In genomic region chr12:55343045-55343444, GRCm38 (mm10) we compare ENCODE assay signal across 7 mouse cellular contexts. TPM values are rescaled to one million over a fixed set of nuclear protein-coding genes. Genes with fewer than 3 reads are reported as not detected.
A peak's percentile ranks its signal among the peaks of the same experiment; 100 is the strongest.
DNase-seq lines count a peak whose midpoint lies in the region; ATAC-seq and TF ChIP-seq lines count a peak whose summit lies in the region.
"Not testable (repeated sequence)": the region's sequence is repeated elsewhere in the genome, so short reads cannot be mapped to it uniquely, and the experiment has no call there.

No protein-coding gene starts in this region.

- TF ChIP-seq CTCF in MEL (IDR thresholded peaks at IDR 0.05 in 2 of 3, conservative IDR thresholded peaks at IDR 0.05 in 1 of 3; ENCODE audit: control insufficient read depth in 1 of 3, insufficient read depth in 1 of 3, low read depth in 2 of 3, low read length in 3 of 3, poor library complexity in 1 of 3, severe bottlenecking in 1 of 3); embryonic fibroblast, embryonic 13.5 days (IDR thresholded peaks at IDR 0.05; ENCODE audit: borderline replicate concordance, insufficient read depth, low read length); liver, adult 2 months (IDR thresholded peaks at IDR 0.05; ENCODE audit: low read depth, low read length): not testable (repeated sequence)

- H3K9ac ChIP-seq in MEL (ENCODE audit: control insufficient read depth, low read depth, low read length, poor library complexity, severe bottlenecking), result 0 out of 2 replicates have a peak overlapping the region, but pooled peaks have one; percentile 17
- H3K9ac ChIP-seq in heart, embryonic 13.5 days; liver, adult 2 months (ENCODE audit: low read depth, low read length); liver, embryonic 12.5 days: not testable (repeated sequence)

- H3K9me3 ChIP-seq in MEL (replicated peaks; ENCODE audit: insufficient read depth, low read length); heart, embryonic 10.5 days; heart, embryonic 13.5 days; liver, embryonic 12.5 days (replicated peaks): not testable (repeated sequence)

- H3K4me2 ChIP-seq in heart, embryonic 13.5 days; liver, embryonic 12.5 days: not testable (repeated sequence)

- peaks cover 0 to 19% of the 10 kb centered on the region in 2 experiments for H3K36me3 ChIP-seq in MEL (ENCODE audit: control insufficient read depth in 1 of 2, insufficient read depth in 2 of 2, low read length in 2 of 2)
- H3K36me3 ChIP-seq in heart, embryonic 10.5 days; heart, embryonic 13.5 days; liver, adult 2 months (ENCODE audit: control insufficient read depth, insufficient read depth, low read length); liver, embryonic 12.5 days: not testable (repeated sequence)

- ATAC-seq in heart, embryonic 13.5 days (ENCODE audit: extremely low read depth, insufficient number of reproducible peaks, low FRiP score, low TSS enrichment); liver, embryonic 12.5 days: not testable (repeated sequence)
- ATAC-seq in megakaryocyte-erythroid progenitor cell, adult 5-6 weeks (replicated peaks; ENCODE audit: low FRiP score, low TSS enrichment, poor library complexity, severe bottlenecking), result peak; percentile 50; the same call in 1 of the 2 replicates

- H3K4me3 ChIP-seq in MEL (ENCODE audit: control insufficient read depth in 1 of 2, insufficient read depth in 1 of 2, low read depth in 2 of 2, low read length in 2 of 2); embryonic fibroblast, embryonic 13.5 days (ENCODE audit: insufficient read depth, low read length); heart, embryonic 10.5 days; heart, embryonic 13.5 days; liver, adult 2 months (ENCODE audit: insufficient read depth, low read depth, low read length); liver, embryonic 12.5 days: not testable (repeated sequence)

- peaks cover 15 to 17% of the 10 kb centered on the region in 2 experiments for H3K4me1 ChIP-seq in MEL (ENCODE audit: control insufficient read depth in 1 of 2, insufficient read depth in 2 of 2, low read length in 2 of 2)
- not testable (repeated sequence) for H3K4me1 ChIP-seq in embryonic fibroblast, embryonic 13.5 days (ENCODE audit: control insufficient read depth, insufficient read depth, low read length); heart, embryonic 10.5 days; liver, adult 2 months (ENCODE audit: control insufficient read depth, insufficient read depth, low read length); liver, embryonic 12.5 days
- H3K4me1 ChIP-seq in heart, embryonic 13.5 days, result peaks cover 16% of the 10 kb centered on the region

- H3K79me2 ChIP-seq in MEL (ENCODE audit: control insufficient read depth, insufficient read depth, low read length, poor library complexity); liver, adult 2 months (ENCODE audit: control insufficient read depth, insufficient read depth, low read length): not testable (repeated sequence)

- H3K27me3 ChIP-seq in MEL (ENCODE audit: control insufficient read depth in 1 of 2, insufficient read depth in 2 of 2, low read length in 2 of 2); heart, embryonic 10.5 days (ENCODE audit: insufficient read depth, poor library complexity, severe bottlenecking); heart, embryonic 13.5 days (replicated peaks); liver, adult 2 months (ENCODE audit: control insufficient read depth, insufficient read depth, low read length); liver, embryonic 12.5 days (replicated peaks): not testable (repeated sequence)

- not testable (repeated sequence) for TF ChIP-seq POLR2A in MEL (IDR thresholded peaks at IDR 0.05; ENCODE audit: control insufficient read depth in 1 of 2, insufficient read depth in 1 of 2, low read depth in 1 of 2, low read length in 2 of 2, poor library complexity in 1 of 2); embryonic fibroblast, embryonic 13.5 days (IDR thresholded peaks at IDR 0.05; ENCODE audit: low read depth, low read length); liver, adult 2 months (IDR thresholded peaks at IDR 0.05; ENCODE audit: extremely low read depth, insufficient read depth, low read length)

- TF ChIP-seq EP300 in MEL (IDR thresholded peaks at IDR 0.05; ENCODE audit: low read depth in 1 of 2, low read length in 2 of 2), result peak; percentile 56 to 58; a peak in 3 of 4 replicates

- H3K27ac ChIP-seq in MEL (ENCODE audit: control insufficient read depth, low read depth, low read length), result peak overlapping the region; percentile 79
- peak overlapping the region; percentile 20; the same call in 1 of the 2 replicates for H3K27ac ChIP-seq in embryonic fibroblast, embryonic 13.5 days (ENCODE audit: insufficient read depth, low read length)
- peak overlapping the region; percentile 52; the same call in 1 of the 2 replicates for H3K27ac ChIP-seq in heart, embryonic 10.5 days
- H3K27ac ChIP-seq in heart, embryonic 13.5 days (replicated peaks), result peak overlapping the region; percentile 59
- H3K27ac ChIP-seq in liver, adult 2 months (replicated peaks; ENCODE audit: insufficient read depth, low read depth, low read length), result not testable (repeated sequence)
- H3K27ac ChIP-seq in liver, embryonic 12.5 days, result 0 out of 2 replicates have a peak overlapping the region, but pooled peaks have one; percentile 37

- TF ChIP-seq RAD21 in MEL (IDR thresholded peaks at IDR 0.05; ENCODE audit: low read depth, low read length), result not testable (repeated sequence)

- 23% methylated on average over 1 of the region's 1 CpGs for WGBS in heart, embryonic 10.5 days
- WGBS in heart, embryonic 13.5 days, result 22% methylated on average over 1 of the region's 1 CpGs
- WGBS in liver, adult 2 months, result 79% methylated on average over 1 of the region's 1 CpGs
- WGBS in liver, embryonic 12.5 days (ENCODE audit: insufficient replicate concordance), result 14% methylated on average over 1 of the region's 1 CpGs

- DNase-seq in MEL (ENCODE audit: low read depth, low spot score), result peak; percentile 66
- DNase-seq in heart, embryonic 10.5 days (ENCODE audit: low spot score), result not testable (repeated sequence)
- peak; percentile 36 for DNase-seq in liver, adult 2 months (ENCODE audit: extremely low read depth, low read depth, low spot score)

RNA-seq across cellular contexts. Expression of gene Ppp2r3c, which starts 40.2 kb away (rescaled TPM):
- 10.9 and 12.6 TPM in 2 replicates for total RNA-seq in MEL (2012; rRNA removed)
- 10 to 100 TPM in 1 of 2 experiments, not detected in 1; 12.3 TPM for polyA plus RNA-seq in MEL (2012; ENCODE audit: insufficient read depth in 1 of 2, insufficient read length in 2 of 2, low read depth in 1 of 2, low replicate concordance in 2 of 2, missing spikeins in 1 of 2)
- 27.2 and 31.0 TPM in 2 replicates for polyA plus RNA-seq in embryonic fibroblast, embryonic 13.5 days (2011; ENCODE audit: insufficient read length, low read depth, missing spikeins)
- 11.0 and 14.2 TPM in 2 replicates for polyA plus RNA-seq in heart, embryonic 10.5 days (2016; fragmentation: Nextera tagmentation; extraction: Ambion mirVana)
- 9.5 and 10.1 TPM in 2 replicates for polyA plus RNA-seq in heart, embryonic 13.5 days (2015; fragmentation: Nextera tagmentation; extraction: Ambion mirVana)
- 6.8 and 6.9 TPM in 2 replicates for total RNA-seq in liver, adult 2 months (2014; rRNA removed)
- 1.0 and 1.2 TPM in 2 replicates for polyA plus RNA-seq in liver, adult 2 months (2012; rRNA removed)
- 10.3 and 11.8 TPM in 2 replicates for polyA plus RNA-seq in liver, embryonic 12.5 days (2016; fragmentation: Nextera tagmentation; extraction: Ambion mirVana)
- total RNA-seq in megakaryocyte-erythroid progenitor cell, adult 5-6 weeks (2014; fragmentation: Nextera tagmentation), result 29.6 and 36.6 TPM in 2 replicates
- 24.5 and 28.1 TPM in 2 replicates for total RNA-seq in megakaryocyte-erythroid progenitor cell, adult 5-6 weeks (2017)

RNA-seq across cellular contexts. Expression of gene Psma6, which starts 41.0 kb away (rescaled TPM):
- total RNA-seq in MEL (2012; rRNA removed), result 255 and 284 TPM in 2 replicates
- 100 to 1,000 TPM in 1 of 2 experiments, not detected in 1; 309 TPM for polyA plus RNA-seq in MEL (2012; ENCODE audit: insufficient read depth in 1 of 2, insufficient read length in 2 of 2, low read depth in 1 of 2, low replicate concordance in 2 of 2, missing spikeins in 1 of 2)
- 184 and 197 TPM in 2 replicates for polyA plus RNA-seq in embryonic fibroblast, embryonic 13.5 days (2011; ENCODE audit: insufficient read length, low read depth, missing spikeins)
- 365 and 409 TPM in 2 replicates for polyA plus RNA-seq in heart, embryonic 10.5 days (2016; fragmentation: Nextera tagmentation; extraction: Ambion mirVana)
- 321 and 343 TPM in 2 replicates for polyA plus RNA-seq in heart, embryonic 13.5 days (2015; fragmentation: Nextera tagmentation; extraction: Ambion mirVana)
- total RNA-seq in liver, adult 2 months (2014; rRNA removed), result 132 and 138 TPM in 2 replicates
- 51.5 and 55.1 TPM in 2 replicates for polyA plus RNA-seq in liver, adult 2 months (2012; rRNA removed)
- polyA plus RNA-seq in liver, embryonic 12.5 days (2016; fragmentation: Nextera tagmentation; extraction: Ambion mirVana), result 282 and 290 TPM in 2 replicates
- 335 and 357 TPM in 2 replicates for total RNA-seq in megakaryocyte-erythroid progenitor cell, adult 5-6 weeks (2014; fragmentation: Nextera tagmentation)
- total RNA-seq in megakaryocyte-erythroid progenitor cell, adult 5-6 weeks (2017), result 358 and 418 TPM in 2 replicates

RNA-seq across cellular contexts. Expression of gene 1110008L16Rik, which starts 43.7 kb away (rescaled TPM):
- total RNA-seq in MEL (2012; rRNA removed), result 21.4 and 26.2 TPM in 2 replicates
- polyA plus RNA-seq in MEL (2012; ENCODE audit: insufficient read depth in 1 of 2, insufficient read length in 2 of 2, low read depth in 1 of 2, low replicate concordance in 2 of 2, missing spikeins in 1 of 2), result 10 to 100 TPM in 1 of 2 experiments, not detected in 1; 24.9 TPM
- 8.2 and 10.2 TPM in 2 replicates for polyA plus RNA-seq in embryonic fibroblast, embryonic 13.5 days (2011; ENCODE audit: insufficient read length, low read depth, missing spikeins)
- polyA plus RNA-seq in heart, embryonic 10.5 days (2016; fragmentation: Nextera tagmentation; extraction: Ambion mirVana), result 13.3 and 14.2 TPM in 2 replicates
- polyA plus RNA-seq in heart, embryonic 13.5 days (2015; fragmentation: Nextera tagmentation; extraction: Ambion mirVana), result 9.8 and 10.3 TPM in 2 replicates
- 10.7 and 12.2 TPM in 2 replicates for total RNA-seq in liver, adult 2 months (2014; rRNA removed)
- 4.6 and 6.2 TPM in 2 replicates for polyA plus RNA-seq in liver, adult 2 months (2012; rRNA removed)
- 12.4 and 13.4 TPM in 2 replicates for polyA plus RNA-seq in liver, embryonic 12.5 days (2016; fragmentation: Nextera tagmentation; extraction: Ambion mirVana)
- total RNA-seq in megakaryocyte-erythroid progenitor cell, adult 5-6 weeks (2014; fragmentation: Nextera tagmentation), result 31.6 and 45.5 TPM in 2 replicates
- 40.3 and 47.5 TPM in 2 replicates for total RNA-seq in megakaryocyte-erythroid progenitor cell, adult 5-6 weeks (2017)
